Mouse (Mus musculus) gastrocnemius, postnatal 25 days (tissue): Measurements from ENCODE around the gene Dlx5. TPM values are rescaled to one million over a fixed set of nuclear protein-coding genes. Genes with fewer than 3 reads are reported as not detected.

Source experiments
- DNase-seq: peaks from one replicate; pipeline ENCODE4 v3.0.0; 2022
- total RNA-seq, 2 experiments: library from RNA; stranded (reverse); gene quantifications; 1 replicate in 1 of 2; 2 replicates in 1 of 2; pipeline ENCODE4 v1.2.3; 2021

Dlx5 gene
- total RNA-seq, 2 experiments from 2014 or later = not detected

GRCm38 (mm10) chr6:6876231-6876630 is 5.7 kb downstream of the Dlx5 start:
- no peak for DNase-seq

- no peak for DNase-seq
Measured at GRCm38 (mm10) chr6:6875676-6876075, 6.2 kb downstream of the Dlx5 start.

GRCm38 (mm10) chr6:6875136-6875535 is 6.7 kb downstream of the Dlx5 start:
- DNase-seq = no peak

- no peak for DNase-seq
Measured at GRCm38 (mm10) chr6:6874073-6874771, 7.7 kb downstream of the Dlx5 start.

GRCm38 (mm10) chr6:6873476-6874072 is 8.3 kb downstream of the Dlx5 start:
- no peak for DNase-seq

- no peak for DNase-seq
Measured at GRCm38 (mm10) chr6:6872873-6873272, 9.0 kb downstream of the Dlx5 start.

- DNase-seq = no peak
Measured at GRCm38 (mm10) chr6:6871692-6872091, 10.2 kb downstream of the Dlx5 start.

- DNase-seq = no peak
Measured at GRCm38 (mm10) chr6:6870876-6871420, 10.9 kb downstream of the Dlx5 start.

- no peak for DNase-seq
Measured at GRCm38 (mm10) chr6:6869961-6870800, 11.7 kb downstream of the Dlx5 start.

GRCm38 (mm10) chr6:6869041-6869685 is 12.7 kb downstream of the Dlx5 start:
- no peak for DNase-seq

GRCm38 (mm10) chr6:6867031-6867430 is 14.9 kb downstream of the Dlx5 start:
- DNase-seq = no peak

GRCm38 (mm10) chr6:6864441-6865440 is 17.1 kb downstream of the Dlx5 start:
- no peak for DNase-seq

- no peak for DNase-seq
Measured at GRCm38 (mm10) chr6:6863955-6864354, 17.9 kb downstream of the Dlx5 start.

GRCm38 (mm10) chr6:6863160-6863870 is 18.6 kb downstream of the Dlx5 start, which contains the start of gene Dlx6:
TSS of gene Dlx6 (plus strand) at chr6:6863334.
- no peak for DNase-seq

GRCm38 (mm10) chr6:6862611-6863010 is 19.3 kb downstream of the Dlx5 start:
- DNase-seq = no peak

GRCm38 (mm10) chr6:6861798-6862428 is 20.0 kb downstream of the Dlx5 start:
- DNase-seq = no peak

- DNase-seq = no peak
Measured at GRCm38 (mm10) chr6:6861086-6861797, 20.6 kb downstream of the Dlx5 start.

GRCm38 (mm10) chr6:6860411-6861085 is 21.3 kb downstream of the Dlx5 start:
- DNase-seq = no peak
